ENCODE assay signal across 8 mouse cellular contexts in genomic region chr17:51534270-51534669, GRCm38 (mm10).
DNase-seq lines count a peak whose midpoint lies in the region; ATAC-seq and TF ChIP-seq lines count a peak whose summit lies in the region.

No protein-coding gene starts in this region.

- DNase-seq in adrenal gland, postnatal 36 days: peak; percentile 8 to 11
- no peak for DNase-seq in adrenal gland, postnatal 25 days
- no peak for DNase-seq in lung, embryonic 14.5 days
- DNase-seq in lung, postnatal 0 days (ENCODE audit: low spot score): no peak
- peak; percentile 22 for DNase-seq in right cerebral cortex, postnatal 4 days
- no peak for DNase-seq in lung, postnatal 4 days

- no peak for TF ChIP-seq CTCF in lung, embryonic 14.5 days (IDR thresholded peaks at IDR 0.05; ENCODE audit: low read depth)
- no peak for TF ChIP-seq CTCF in lung, postnatal 0 days (IDR thresholded peaks at IDR 0.05)

- no peaks in the 10 kb centered on the region for H3K9me3 ChIP-seq in lung, embryonic 14.5 days (ENCODE audit: low read depth, low read length)
- H3K9me3 ChIP-seq in lung, postnatal 0 days (ENCODE audit: low read length): no peaks in the 10 kb centered on the region
- H3K9me3 ChIP-seq in intestine, embryonic 15.5 days: no peaks in the 10 kb centered on the region

- H3K4me2 ChIP-seq in lung, embryonic 14.5 days: peak overlapping the region; percentile 16; the same call in 1 of the 2 replicates
- no peak overlapping the region; the same call in 1 of the 2 replicates for H3K4me2 ChIP-seq in lung, postnatal 0 days (replicated peaks; ENCODE audit: low read depth, low read length)
- peak overlapping the region; percentile 37 for H3K4me2 ChIP-seq in intestine, embryonic 15.5 days (replicated peaks)

- ATAC-seq in lung, embryonic 14.5 days (ENCODE audit: insufficient read depth): no peak
- no peak for ATAC-seq in lung, postnatal 0 days
- no peak for ATAC-seq in intestine, embryonic 15.5 days
- ATAC-seq in megakaryocyte-erythroid progenitor cell, adult 5-6 weeks (replicated peaks; ENCODE audit: low FRiP score, low TSS enrichment, poor library complexity, severe bottlenecking): no peak

- 33% methylated on average over 14 of the region's 14 CpGs for WGBS in lung, embryonic 14.5 days
- WGBS in lung, postnatal 0 days: 36% methylated on average over 14 of the region's 14 CpGs
- WGBS in intestine, embryonic 15.5 days: 32% methylated on average over 14 of the region's 14 CpGs

- no peak for TF ChIP-seq EP300 in lung, postnatal 0 days (IDR thresholded peaks at IDR 0.05)

- no peak overlapping the region for H3K27ac ChIP-seq in lung, embryonic 14.5 days (ENCODE audit: low read depth)
- no peak overlapping the region for H3K27ac ChIP-seq in lung, postnatal 0 days (ENCODE audit: low read length)
- no peak overlapping the region for H3K27ac ChIP-seq in intestine, embryonic 15.5 days

- H3K27me3 ChIP-seq in lung, embryonic 14.5 days (ENCODE audit: insufficient read depth, low read length): no peaks in the 10 kb centered on the region
- no peaks in the 10 kb centered on the region for H3K27me3 ChIP-seq in lung, postnatal 0 days (replicated peaks; ENCODE audit: insufficient read depth, low read length)
- H3K27me3 ChIP-seq in intestine, embryonic 15.5 days (replicated peaks): no peaks in the 10 kb centered on the region

- H3K36me3 ChIP-seq in lung, embryonic 14.5 days (ENCODE audit: insufficient read depth): no peaks in the 10 kb centered on the region
- H3K36me3 ChIP-seq in lung, postnatal 0 days (ENCODE audit: insufficient read depth, low read length): no peaks in the 10 kb centered on the region
- no peaks in the 10 kb centered on the region for H3K36me3 ChIP-seq in intestine, embryonic 15.5 days

- H3K4me1 ChIP-seq in lung, embryonic 14.5 days (ENCODE audit: insufficient read depth): no peaks in the 10 kb centered on the region
- H3K4me1 ChIP-seq in lung, postnatal 0 days (ENCODE audit: insufficient read depth, low read depth, low read length): no peaks in the 10 kb centered on the region
- H3K4me1 ChIP-seq in intestine, embryonic 15.5 days (replicated peaks): no peaks in the 10 kb centered on the region

- H3K4me3 ChIP-seq in lung, embryonic 14.5 days (ENCODE audit: low read depth, low read length): no peak overlapping the region
- H3K4me3 ChIP-seq in lung, postnatal 0 days (ENCODE audit: low read depth, low read length): no peak overlapping the region
- no peak overlapping the region for H3K4me3 ChIP-seq in intestine, embryonic 15.5 days (replicated peaks)

- H3K9ac ChIP-seq in lung, embryonic 14.5 days: no peak overlapping the region
- no peak overlapping the region for H3K9ac ChIP-seq in lung, postnatal 0 days (replicated peaks; ENCODE audit: low read depth)
- H3K9ac ChIP-seq in intestine, embryonic 15.5 days: no peak overlapping the region

Comparison
In these comparisons a context has a peak if more than half of its experiments do, and no peak if none do; other contexts are left out.
1. DNase-seq: peak in adrenal gland, postnatal 36 days (2 of 2) and right cerebral cortex, postnatal 4 days (single experiment); none in adrenal gland, postnatal 25 days (single experiment), lung, embryonic 14.5 days (single experiment), lung, postnatal 0 days (single experiment) and lung, postnatal 4 days (0 of 2).